Mouse (Mus musculus) liver, postnatal 0 days (tissue): ENCODE measurements around the gene Jak1.

Source experiments
- CTCF ChIP-seq: sonication (generic); IDR thresholded peaks from 2 replicates; pipeline ENCODE4 v1.5.1; 2016; ENCODE audit warnings: antibody characterized with exemption, low read depth
- EP300 ChIP-seq: IDR thresholded peaks from 2 replicates; pipeline ENCODE4 v1.6.1; 2016; ENCODE audit warnings: antibody characterized with exemption, low read depth, mild to moderate bottlenecking

DNA sequence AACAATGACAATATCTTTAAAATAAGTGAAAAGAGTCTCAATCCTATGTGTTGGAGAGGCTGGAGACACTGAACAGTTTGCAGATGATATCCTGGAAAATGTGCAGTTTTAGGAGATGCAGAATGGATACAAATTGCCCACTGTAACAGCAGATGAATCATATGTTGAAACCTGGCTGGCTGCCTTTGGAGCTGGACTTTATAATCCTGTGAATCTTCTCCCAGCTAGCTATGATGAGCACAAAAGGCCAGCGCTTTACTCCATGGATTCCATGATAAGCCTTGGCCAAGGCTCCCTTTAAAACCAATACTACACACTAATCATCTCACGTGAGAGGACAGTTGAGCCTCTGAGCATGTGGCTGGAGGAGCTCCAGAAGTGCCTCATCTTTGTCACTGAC is 45.2 kb downstream of the Jak1 start:
- no peak for TF ChIP-seq CTCF
- no peak for TF ChIP-seq EP300
